Mouse (Mus musculus) C2C12 (cell line): Measurements from ENCODE around the gene Lmna.

ENCODE experiments used
- CEBPB ChIP-seq: IDR thresholded peaks from one replicate; pipeline ENCODE4 v1.6.1; 2011; ENCODE audit warnings: low read depth, mild to moderate bottlenecking, control low read depth, moderate library complexity
- CTCF ChIP-seq: IDR thresholded peaks from one replicate; pipeline ENCODE4 v1.5.1; 2011; ENCODE audit not compliant: control insufficient read depth, insufficient read depth, insufficient read length
- FOSL1 ChIP-seq: IDR thresholded peaks from one replicate; pipeline ENCODE4 v1.8.0; 2011; ENCODE audit warnings: mild to moderate bottlenecking, low read length; ENCODE audit not compliant: poor library complexity, insufficient read depth, severe bottlenecking
- MAX ChIP-seq: IDR thresholded peaks from one replicate; pipeline ENCODE4 v1.6.1; 2011; ENCODE audit warnings: mild to moderate bottlenecking, control low read depth
- MYOD1 ChIP-seq: IDR thresholded peaks from one replicate; pipeline ENCODE4 v1.6.1; 2011; ENCODE audit warnings: low read depth; ENCODE audit not compliant: control insufficient read depth, insufficient read length
- MYOG ChIP-seq: IDR thresholded peaks from one replicate; pipeline ENCODE4 v1.6.1; 2011; ENCODE audit not compliant: control insufficient read depth, insufficient read length; ENCODE audit errors: extremely low read depth
- USF1 ChIP-seq: IDR thresholded peaks from one replicate; pipeline ENCODE4 v1.6.1; 2011; ENCODE audit warnings: low read depth, mild to moderate bottlenecking, control low read depth, moderate library complexity

GRCm38 (mm10) chr3:88533706-88534105 lies 23.9 kb upstream of the Lmna start:
- TF ChIP-seq CTCF (no peak), MAX (no peak), MYOG (no peak), USF1 (no peak), CEBPB (no peak), MYOD1 (no peak), FOSL1 (no peak)
